29 mouse cellular contexts compared by ENCODE assay signal in the genomic region with DNA sequence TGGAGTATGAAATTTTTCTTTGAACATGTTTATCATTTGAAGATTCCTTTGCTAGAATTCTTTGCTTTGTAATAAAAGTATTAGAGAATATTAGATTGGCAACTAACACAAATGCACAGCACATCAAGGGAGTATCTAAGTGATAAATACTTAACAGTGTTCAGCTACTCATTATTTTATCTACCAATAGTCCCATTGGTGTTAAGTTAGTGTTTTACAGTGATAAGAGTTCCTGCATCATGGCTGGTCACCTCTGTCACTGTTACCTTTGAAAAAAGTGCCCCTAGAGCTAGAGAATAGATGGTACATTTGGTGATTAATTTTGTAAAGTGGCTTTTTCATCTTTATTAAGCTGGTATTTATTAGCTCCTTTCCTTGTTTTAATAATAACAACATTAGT. TPM values are rescaled to one million over a fixed set of nuclear protein-coding genes. Genes with fewer than 3 reads are reported as not detected.
DNase-seq lines count a peak whose midpoint lies in the region; ATAC-seq and TF ChIP-seq lines count a peak whose summit lies in the region.
"Had no signal": no experiment of that assay in that cellular context is flagged by ENCODE, and none has a peak within 500 bp of the region (broad histone marks: within the 10 kb centered on the region; RNA-seq: fewer than 3 reads in every experiment).

No protein-coding gene starts in this region.

- ATAC-seq in liver, embryonic 12.5 days: peak; percentile 78
- peak; percentile 72 for ATAC-seq in liver, embryonic 14.5 days (ENCODE audit: insufficient read depth)
- peak; percentile 44; the same call in 1 of the 2 replicates for ATAC-seq in megakaryocyte progenitor cell, adult 5-6 weeks (replicated peaks; ENCODE audit: poor library complexity)
- ATAC-seq: forebrain, embryonic 15.5 days; Patski had no signal

- TF ChIP-seq CTCF in liver, embryonic 14.5 days (IDR thresholded peaks at IDR 0.05; ENCODE audit: low read depth): no peak

- H3K4me1 ChIP-seq in liver, embryonic 12.5 days: peaks cover 14% of the 10 kb centered on the region
- peaks cover 0 to 2% of the 10 kb centered on the region in 2 experiments; a peak in 3 of 4 replicates for H3K4me1 ChIP-seq in liver, embryonic 14.5 days (replicated peaks; ENCODE audit: control insufficient read depth in 2 of 2, insufficient read depth in 2 of 2, low read length in 1 of 2)
- H3K4me1 ChIP-seq: embryonic facial prominence, embryonic 12.5 days; embryonic facial prominence, embryonic 15.5 days; forebrain, embryonic 12.5 days; forebrain, embryonic 15.5 days; heart, embryonic 12.5 days; heart, embryonic 15.5 days; hindbrain, embryonic 10.5 days; hindbrain, embryonic 13.5 days had no signal

- no peaks in the 10 kb centered on the region for H3K27me3 ChIP-seq in liver, embryonic 12.5 days (replicated peaks)
- H3K27me3 ChIP-seq in liver, embryonic 14.5 days (ENCODE audit: control insufficient read depth, insufficient read depth, low read length): no peaks in the 10 kb centered on the region
- H3K27me3 ChIP-seq: CH12.LX; embryonic facial prominence, embryonic 12.5 days; embryonic facial prominence, embryonic 15.5 days; forebrain, embryonic 12.5 days; forebrain, embryonic 15.5 days; heart, embryonic 12.5 days; heart, embryonic 15.5 days; hindbrain, embryonic 13.5 days; Patski had no signal

- H3K27ac ChIP-seq in liver, embryonic 12.5 days: peak overlapping the region; percentile 60; the same call in 1 of the 2 replicates
- H3K27ac ChIP-seq in liver, embryonic 14.5 days: no peak overlapping the region
- H3K27ac ChIP-seq: embryonic facial prominence, embryonic 12.5 days; embryonic facial prominence, embryonic 15.5 days; forebrain, embryonic 12.5 days; forebrain, embryonic 15.5 days; heart, embryonic 15.5 days; hindbrain, embryonic 10.5 days; hindbrain, embryonic 13.5 days had no signal

- TF ChIP-seq EP300 in liver, embryonic 14.5 days (IDR thresholded peaks at IDR 0.05; ENCODE audit: low read depth): peak; percentile 46; the same call in 1 of the 2 replicates

- H3K9ac ChIP-seq in liver, embryonic 12.5 days: no peak overlapping the region
- H3K9ac ChIP-seq in liver, embryonic 14.5 days (replicated peaks): no peak overlapping the region
- H3K9ac ChIP-seq: embryonic facial prominence, embryonic 12.5 days; embryonic facial prominence, embryonic 15.5 days; forebrain, embryonic 12.5 days; forebrain, embryonic 15.5 days; heart, embryonic 12.5 days; heart, embryonic 15.5 days; hindbrain, embryonic 13.5 days had no signal

- H3K4me3 ChIP-seq in liver, embryonic 12.5 days: no peak overlapping the region
- no peak overlapping the region for H3K4me3 ChIP-seq in liver, embryonic 14.5 days (ENCODE audit: insufficient read depth in 1 of 2, low read depth in 2 of 2, low read length in 2 of 2)
- H3K4me3 ChIP-seq: embryonic facial prominence, embryonic 12.5 days; embryonic facial prominence, embryonic 15.5 days; forebrain, embryonic 12.5 days; forebrain, embryonic 15.5 days; heart, embryonic 12.5 days; heart, embryonic 15.5 days; hindbrain, embryonic 10.5 days; hindbrain, embryonic 13.5 days had no signal

- no peaks in the 10 kb centered on the region for H3K9me3 ChIP-seq in liver, embryonic 12.5 days (replicated peaks)
- no peaks in the 10 kb centered on the region for H3K9me3 ChIP-seq in liver, embryonic 14.5 days (ENCODE audit: control insufficient read depth, low read length)
- H3K9me3 ChIP-seq: embryonic facial prominence, embryonic 12.5 days; embryonic facial prominence, embryonic 15.5 days; forebrain, embryonic 12.5 days; forebrain, embryonic 15.5 days; G1E; heart, embryonic 12.5 days; heart, embryonic 15.5 days; hindbrain, embryonic 10.5 days; hindbrain, embryonic 13.5 days had no signal

- peaks cover 57% of the 10 kb centered on the region for H3K36me3 ChIP-seq in liver, embryonic 12.5 days
- no peaks in the 10 kb centered on the region; the same call in none of the 2 replicates for H3K36me3 ChIP-seq in liver, embryonic 14.5 days (replicated peaks; ENCODE audit: control insufficient read depth, insufficient read depth, low read depth)

- H3K4me2 ChIP-seq in liver, embryonic 12.5 days: no peak overlapping the region
- H3K4me2 ChIP-seq in liver, embryonic 14.5 days (ENCODE audit: low read depth): no peak overlapping the region
- H3K4me2 ChIP-seq: embryonic facial prominence, embryonic 12.5 days; embryonic facial prominence, embryonic 15.5 days; forebrain, embryonic 12.5 days; forebrain, embryonic 15.5 days; heart, embryonic 12.5 days; heart, embryonic 15.5 days; hindbrain, embryonic 13.5 days had no signal

- no peak for DNase-seq in liver
- peak; percentile 4 to 19 (median 17) for DNase-seq in liver, embryonic 14.5 days (ENCODE audit: low read depth in 3 of 3, low spot score in 3 of 3)
- no peak for DNase-seq in spleen, adult 18-20 months
- DNase-seq in kidney, postnatal 36 days: no peak
- no peak for DNase-seq in natural killer cell, adult 2 months (ENCODE audit: low spot score in 2 of 2)
- DNase-seq: adrenal gland, postnatal 10 days; adrenal gland, postnatal 36 days; B cell, adult 2 months; cerebellum, adult 11 months; cerebellum, adult 2 months; cerebellum, adult 9-11 months; cerebellum, postnatal 25 days; gastrocnemius, postnatal 25 days; heart, adult 18-20 months; heart, postnatal 10 days; heart, postnatal 36 days had no signal

RNA-seq across cellular contexts. Expression of gene Gpr21, which starts 29.7 kb away (rescaled TPM):
- polyA plus RNA-seq in liver, embryonic 12.5 days (2016; fragmentation: Nextera tagmentation; extraction: Ambion mirVana): 0.26 and 0.28 TPM in 2 replicates
- 0.04 and 0.06 TPM in 2 replicates for polyA plus RNA-seq in liver, embryonic 14.5 days (2012; rRNA removed)
- not detected in 2 replicates for polyA plus RNA-seq in liver, embryonic 14.5 days (2014; fragmentation: Nextera tagmentation; extraction: Ambion mirVana)
- 1.5 and 1.7 TPM in 2 replicates for total RNA-seq in megakaryocyte progenitor cell, adult 5-6 weeks (2015)
- 0.29 and 0.88 TPM in 2 replicates for total RNA-seq in megakaryocyte progenitor cell, adult 5-6 weeks (2017)
- polyA plus RNA-seq: G1E had no signal

RNA-seq across cellular contexts. Expression of gene Rabgap1, which starts 43.3 kb away (rescaled TPM):
- polyA plus RNA-seq in liver, embryonic 12.5 days (2016; fragmentation: Nextera tagmentation; extraction: Ambion mirVana): 13.4 and 13.9 TPM in 2 replicates
- 3.5 and 5.0 TPM in 2 replicates for polyA plus RNA-seq in liver, embryonic 14.5 days (2012; rRNA removed)
- 6.8 and 7.6 TPM in 2 replicates for polyA plus RNA-seq in liver, embryonic 14.5 days (2014; fragmentation: Nextera tagmentation; extraction: Ambion mirVana)
- total RNA-seq in megakaryocyte progenitor cell, adult 5-6 weeks (2015): 20.0 and 31.9 TPM in 2 replicates
- 30.4 and 39.1 TPM in 2 replicates for total RNA-seq in megakaryocyte progenitor cell, adult 5-6 weeks (2017)

RNA-seq across cellular contexts. Expression of gene Zbtb6, which starts 43.4 kb away (rescaled TPM):
- 3.3 and 3.6 TPM in 2 replicates for polyA plus RNA-seq in liver, embryonic 12.5 days (2016; fragmentation: Nextera tagmentation; extraction: Ambion mirVana)
- 3.0 and 3.6 TPM in 2 replicates for polyA plus RNA-seq in liver, embryonic 14.5 days (2012; rRNA removed)
- polyA plus RNA-seq in liver, embryonic 14.5 days (2014; fragmentation: Nextera tagmentation; extraction: Ambion mirVana): 1.3 TPM in 2 replicates
- total RNA-seq in megakaryocyte progenitor cell, adult 5-6 weeks (2015): 16.2 and 17.4 TPM in 2 replicates
- 20.3 and 22.3 TPM in 2 replicates for total RNA-seq in megakaryocyte progenitor cell, adult 5-6 weeks (2017)

RNA-seq across cellular contexts. Expression of gene Zbtb26, which starts 43.5 kb away (rescaled TPM):
- 3.3 and 3.4 TPM in 2 replicates for polyA plus RNA-seq in liver, embryonic 12.5 days (2016; fragmentation: Nextera tagmentation; extraction: Ambion mirVana)
- 1.5 and 1.9 TPM in 2 replicates for polyA plus RNA-seq in liver, embryonic 14.5 days (2012; rRNA removed)
- 1.3 TPM in 2 replicates for polyA plus RNA-seq in liver, embryonic 14.5 days (2014; fragmentation: Nextera tagmentation; extraction: Ambion mirVana)
- 7.3 and 8.3 TPM in 2 replicates for total RNA-seq in megakaryocyte progenitor cell, adult 5-6 weeks (2015)
- total RNA-seq in megakaryocyte progenitor cell, adult 5-6 weeks (2017): 8.2 and 11.8 TPM in 2 replicates

Comparison
In these comparisons a context has a peak if more than half of its experiments do, and no peak if none do; other contexts are left out.
1. DNase-seq: peak in liver, embryonic 14.5 days (3 of 3); none in liver (single experiment), spleen, adult 18-20 months (0 of 2), kidney, postnatal 36 days (0 of 2) and natural killer cell, adult 2 months (0 of 2).
2. Peak in every context shown above with its lines, with median percentiles within 50 percentile points of each other: ATAC-seq.